Mouse (Mus musculus): Measurements from ENCODE around the gene Rad18. TPM values are rescaled to one million over a fixed set of nuclear protein-coding genes. Genes with fewer than 3 reads are reported as not detected.

Rad18 gene
- polyA plus RNA-seq, 1 experiment from 2014 or later: 64.2 TPM

Other genes with a start within 250 kb of the Rad18 start
- not detected in 2 replicates for gene Cav3, start 237.2 kb downstream of the Rad18 start, polyA plus RNA-seq (2016; fragmentation: Nextera tagmentation; extraction: Ambion mirVana)
- 0.06 and 0.12 TPM in 2 replicates for gene Oxtr, start 206.7 kb downstream of the Rad18 start, polyA plus RNA-seq (2016; fragmentation: Nextera tagmentation; extraction: Ambion mirVana)

Measured in forebrain, embryonic 10.5 days (tissue).